Mouse (Mus musculus) liver, adult 2 months (tissue): ENCODE results near the gene Ngdn. TPM values are rescaled to one million over a fixed set of nuclear protein-coding genes. Genes with fewer than 3 reads are reported as not detected.

Source experiments
- DNase-seq: peaks from one replicate; pipeline ENCODE4 v3.0.0-alpha.2; 2011; ENCODE audit warnings: low read depth, low spot score; ENCODE audit errors: extremely low read depth
- H3K27ac ChIP-seq: fragments of 200-500 bp; replicated peaks from 2 replicates; pipeline ENCODE4 v1.5.1; 2012; ENCODE audit warnings: low read depth, mild to moderate bottlenecking, control low read depth, inconsistent platforms, low read length; ENCODE audit not compliant: insufficient read depth
- H3K27me3 ChIP-seq: fragments of 200-500 bp; 2 replicates; pipeline ENCODE4 v1.6.1; 2012; ENCODE audit warnings: mild to moderate bottlenecking, moderate library complexity, low read length, inconsistent platforms; ENCODE audit not compliant: control insufficient read depth, insufficient read depth
- H3K36me3 ChIP-seq: fragments of 200-500 bp; 2 replicates; pipeline ENCODE4 v1.6.1; 2012; ENCODE audit warnings: low read length, inconsistent platforms; ENCODE audit not compliant: control insufficient read depth, insufficient read depth
- H3K4me1 ChIP-seq: fragments of 200-500 bp; 2 replicates; pipeline ENCODE4 v1.6.1; 2011; ENCODE audit warnings: low read length; ENCODE audit not compliant: control insufficient read depth, insufficient read depth
- H3K4me3 ChIP-seq: fragments of 200-500 bp; 2 replicates; pipeline ENCODE4 v1.5.1; 2011; ENCODE audit warnings: low read depth, mild to moderate bottlenecking, control low read depth, low read length, moderate library complexity; ENCODE audit not compliant: insufficient read depth
- H3K79me2 ChIP-seq: fragments of 200-500 bp; 2 replicates; pipeline ENCODE4 v1.6.1; 2012; ENCODE audit warnings: inconsistent platforms, mild to moderate bottlenecking, low read length, moderate library complexity; ENCODE audit not compliant: control insufficient read depth, insufficient read depth
- H3K9ac ChIP-seq: fragments of 200-500 bp; 2 replicates; pipeline ENCODE4 v1.6.1; 2012; ENCODE audit warnings: low read depth, mild to moderate bottlenecking, control low read depth, inconsistent platforms, low read length
- CTCF ChIP-seq: fragments of 200-500 bp; IDR thresholded peaks from 2 replicates; pipeline ENCODE4 v1.5.1; 2011; ENCODE audit warnings: low read depth, low read length, control low read depth
- POLR2A ChIP-seq: fragments of 200-500 bp; IDR thresholded peaks from 2 replicates; pipeline ENCODE4 v1.6.1; 2011; ENCODE audit warnings: low read length, control low read depth; ENCODE audit not compliant: insufficient read depth; ENCODE audit errors: extremely low read depth
- WGBS: fragments of 180-500 bp; shearing (Covaris S2); methylation state at CpG from one replicate; pipeline ENCODE4 v1.1.7; 2018; 5-methylcytosine and 5-hydroxymethylcytosine counted together
- polyA plus RNA-seq: library from polyadenylated mRNA; depleted of rRNA; stranded (reverse); fragments of >200 nt; gene quantifications from 2 replicates; pipeline ENCODE4 v1.2.3, GENCODE M21; 2012
- total RNA-seq: library from RNA; depleted of rRNA; stranded (reverse); fragments of >200 nt; gene quantifications from 2 replicates; pipeline ENCODE4 v1.2.3, GENCODE M21; 2014

Ngdn gene
- total and polyA plus RNA-seq, 2 experiments: 8.1 to 26.9 TPM

GRCm38 (mm10) chr14:55047971-55048531 is 32.8 kb downstream of the Ngdn start:
- no peak overlapping the region for H3K4me3 ChIP-seq
- no peaks in the 10 kb centered on the region for H3K36me3 ChIP-seq
- no peaks in the 10 kb centered on the region for H3K79me2 ChIP-seq
- no peak overlapping the region for H3K9ac ChIP-seq
- no peaks in the 10 kb centered on the region for H3K4me1 ChIP-seq
- H3K27me3 ChIP-seq: no peaks in the 10 kb centered on the region
- no peak for TF ChIP-seq CTCF
- no peak for TF ChIP-seq POLR2A
- DNase-seq: no peak
- 81% methylated on average over 2 of the region's 2 CpGs for WGBS
- H3K27ac ChIP-seq: no peak overlapping the region

GRCm38 (mm10) chr14:55052496-55052895 is 37.2 kb downstream of the Ngdn start:
- H3K4me1 ChIP-seq: no peaks in the 10 kb centered on the region
- TF ChIP-seq POLR2A (no peak), CTCF (no peak)
- H3K36me3 ChIP-seq: no peaks in the 10 kb centered on the region
- H3K9ac ChIP-seq: no peak overlapping the region
- no peak overlapping the region for H3K27ac ChIP-seq
- no peaks in the 10 kb centered on the region for H3K27me3 ChIP-seq
- no peak for DNase-seq
- WGBS: 79% methylated on average over 9 of the region's 9 CpGs
- H3K79me2 ChIP-seq: no peaks in the 10 kb centered on the region
- no peak overlapping the region for H3K4me3 ChIP-seq

- no peak overlapping the region for H3K4me3 ChIP-seq
- DNase-seq: no peak
- no peaks in the 10 kb centered on the region for H3K27me3 ChIP-seq
- TF ChIP-seq POLR2A (no peak), CTCF (no peak)
- no peaks in the 10 kb centered on the region for H3K36me3 ChIP-seq
- H3K79me2 ChIP-seq: no peaks in the 10 kb centered on the region
- WGBS: 91% methylated on average over 4 of the region's 4 CpGs
- no peak overlapping the region for H3K9ac ChIP-seq
- no peak overlapping the region for H3K27ac ChIP-seq
- H3K4me1 ChIP-seq: no peaks in the 10 kb centered on the region
Observed at GRCm38 (mm10) chr14:55053050-55053449, 37.8 kb downstream of the Ngdn start.

- Histone ChIP-seq H3K4me1 (no peaks in the 10 kb centered on the region), H3K36me3 (no peaks in the 10 kb centered on the region), H3K4me3 (no peak overlapping the region), H3K79me2 (no peaks in the 10 kb centered on the region), H3K27me3 (no peaks in the 10 kb centered on the region), H3K9ac (no peak overlapping the region), H3K27ac (no peak overlapping the region)
- TF ChIP-seq POLR2A (no peak), CTCF (no peak)
- 86% methylated on average over 16 of the region's 17 CpGs for WGBS
- DNase-seq: no peak
Observed at GRCm38 (mm10) chr14:55053708-55054190, 38.5 kb downstream of the Ngdn start.

- Histone ChIP-seq H3K79me2 (no peaks in the 10 kb centered on the region), H3K27me3 (no peaks in the 10 kb centered on the region), H3K9ac (no peak overlapping the region), H3K36me3 (no peaks in the 10 kb centered on the region), H3K27ac (no peak overlapping the region), H3K4me3 (no peak overlapping the region), H3K4me1 (no peaks in the 10 kb centered on the region)
- no peak for TF ChIP-seq CTCF
- no peak for TF ChIP-seq POLR2A
- no peak for DNase-seq
- WGBS: 82% methylated on average over 10 of the region's 10 CpGs
Observed at GRCm38 (mm10) chr14:55054191-55054749, 39.0 kb downstream of the Ngdn start.

- Histone ChIP-seq H3K36me3 (no peaks in the 10 kb centered on the region), H3K4me3 (no peak overlapping the region), H3K27me3 (no peaks in the 10 kb centered on the region), H3K79me2 (no peaks in the 10 kb centered on the region), H3K27ac (no peak overlapping the region), H3K9ac (no peak overlapping the region), H3K4me1 (no peaks in the 10 kb centered on the region)
- WGBS: 73% methylated on average over 11 of the region's 11 CpGs
- TF ChIP-seq CTCF: no peak
- no peak for TF ChIP-seq POLR2A
- no peak for DNase-seq
Observed at GRCm38 (mm10) chr14:55055167-55055834, 40.0 kb downstream of the Ngdn start.
